Mouse (Mus musculus) kidney, adult 18-20 months (tissue): ENCODE data around the gene AU015836.
A peak's percentile ranks its signal among the peaks of the same experiment; 100 is the strongest.
"Not testable (repeated sequence)": the region's sequence is repeated elsewhere in the genome, so short reads cannot be mapped to it uniquely, and the experiment has no call there.

Experiments used
- DNase-seq: peaks from one replicate; pipeline ENCODE4 v3.0.0; 2021

AU015836 gene

DNA sequence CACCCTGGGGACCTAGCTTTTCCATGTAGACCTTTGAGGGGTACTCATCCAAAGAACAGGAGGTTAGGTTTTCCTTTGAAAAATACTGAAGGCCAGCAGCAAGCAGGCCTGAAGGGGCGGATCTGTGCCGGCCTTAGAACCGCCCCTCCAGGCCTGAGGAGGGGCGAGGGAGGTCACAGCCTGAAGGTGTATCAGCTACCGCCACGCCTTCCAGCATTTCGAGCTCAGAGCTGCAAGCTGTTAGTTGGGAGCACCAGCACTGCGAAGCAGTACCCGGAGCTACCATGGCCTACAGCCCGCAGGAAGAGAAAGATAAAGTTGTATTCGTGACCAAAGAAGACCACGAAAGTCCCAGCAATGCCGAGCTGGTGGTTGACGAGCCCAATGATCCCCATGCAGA is at the start of gene AU015836:
Gene AU015836 (plus strand): TSS at position 216 of the 400 bp plus-strand sequence.
- DNase-seq: no peak

DNA sequence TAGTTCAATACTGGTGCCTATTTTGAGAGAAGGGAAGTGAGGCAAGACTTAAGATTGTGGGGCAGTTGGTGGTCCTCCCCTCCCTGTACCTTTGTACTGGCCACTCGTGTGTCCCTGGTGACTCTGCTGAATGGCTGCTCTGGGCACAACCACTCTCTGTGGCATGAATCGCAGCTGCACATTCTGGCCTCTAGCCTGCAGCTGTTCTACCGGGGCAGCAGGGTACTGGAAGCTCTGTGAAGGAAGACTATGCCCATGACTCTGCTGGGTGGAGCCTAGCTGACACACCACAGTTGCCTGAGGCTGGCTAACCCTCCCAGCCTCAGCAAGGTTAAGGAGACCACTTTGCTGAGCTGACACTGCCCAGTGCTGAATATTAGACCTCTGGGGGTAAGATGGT is 49.4 kb upstream of the AU015836 start:
- no peak for DNase-seq

DNA sequence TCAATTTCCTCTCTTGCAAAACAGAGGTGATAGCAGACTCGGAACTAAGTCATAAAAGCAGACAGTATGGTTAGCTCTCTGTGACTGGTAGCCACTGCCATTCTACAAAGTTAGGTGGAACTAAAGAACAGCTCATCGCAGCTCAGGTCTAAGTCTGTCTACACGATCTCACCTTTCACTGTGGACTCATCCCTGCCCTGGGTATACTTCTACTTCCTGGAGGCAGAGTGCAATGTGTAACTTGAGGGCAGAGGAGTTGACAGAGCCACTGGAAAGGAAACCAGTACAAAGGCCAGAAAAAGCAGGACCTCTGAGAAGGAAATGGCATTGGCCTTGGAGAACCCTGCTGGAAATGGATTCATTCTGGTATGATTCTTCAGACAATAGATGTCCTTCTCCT is 40.1 kb upstream of the AU015836 start:
- DNase-seq: no peak

DNA sequence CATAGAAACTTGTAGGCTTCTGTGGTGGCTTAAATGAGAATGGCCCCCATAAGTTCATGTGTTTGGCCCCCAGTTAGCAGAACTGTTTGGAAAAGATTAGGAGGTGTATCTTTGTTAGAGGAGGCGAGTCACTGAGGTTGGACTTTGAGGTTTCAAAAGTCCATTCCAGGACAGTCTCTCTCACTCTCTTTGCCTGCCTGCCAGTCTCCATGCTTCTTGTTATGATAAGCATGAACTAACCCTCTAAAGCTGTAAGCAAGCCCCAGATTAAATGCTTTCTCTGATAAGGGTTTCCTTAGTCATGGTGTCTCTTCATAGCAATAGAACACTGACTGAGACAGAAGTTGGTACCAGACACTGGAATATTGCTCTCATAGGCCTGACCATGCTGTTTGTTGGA is 39.7 kb upstream of the AU015836 start:
- no peak for DNase-seq

DNA sequence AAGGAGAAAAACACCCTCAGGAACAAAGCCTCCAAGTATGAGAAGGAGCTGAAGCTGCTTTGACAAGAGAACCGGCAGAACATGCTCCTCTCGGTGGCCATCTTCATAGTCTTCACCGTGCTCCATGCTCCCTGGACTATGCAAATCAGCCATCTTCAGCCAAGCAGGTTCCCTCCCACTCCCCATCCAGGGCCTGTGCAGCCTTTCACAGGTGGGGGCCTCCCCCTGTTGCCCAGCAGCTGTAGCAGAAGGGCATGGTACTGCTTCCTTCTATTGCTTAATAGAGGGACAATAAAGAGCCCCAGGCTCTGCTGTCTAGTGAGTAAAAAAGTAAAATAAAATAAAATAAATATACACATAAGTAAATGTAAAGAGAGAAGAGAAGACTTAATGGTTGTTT is 36.8 kb upstream of the AU015836 start:
- DNase-seq: no peak

DNA sequence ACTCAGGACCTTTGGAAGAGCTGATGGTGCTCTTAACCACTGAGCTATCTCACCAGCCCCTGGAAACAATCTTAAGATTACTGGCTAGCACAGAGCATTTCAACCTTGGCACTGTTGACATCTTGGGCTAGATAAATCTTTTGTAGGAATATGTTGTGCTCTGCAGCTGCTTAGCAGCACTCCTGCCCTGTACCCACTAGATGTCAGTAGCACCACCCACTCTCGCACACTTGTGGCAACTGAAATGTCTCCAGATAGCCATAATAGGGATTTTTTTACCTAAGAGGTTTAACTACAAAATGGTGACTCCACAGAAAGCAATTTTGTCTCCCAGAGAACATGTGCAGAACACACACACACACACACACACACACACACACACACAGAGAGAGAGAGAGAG is 11.7 kb upstream of the AU015836 start:
- peak; percentile 16 for DNase-seq

DNA sequence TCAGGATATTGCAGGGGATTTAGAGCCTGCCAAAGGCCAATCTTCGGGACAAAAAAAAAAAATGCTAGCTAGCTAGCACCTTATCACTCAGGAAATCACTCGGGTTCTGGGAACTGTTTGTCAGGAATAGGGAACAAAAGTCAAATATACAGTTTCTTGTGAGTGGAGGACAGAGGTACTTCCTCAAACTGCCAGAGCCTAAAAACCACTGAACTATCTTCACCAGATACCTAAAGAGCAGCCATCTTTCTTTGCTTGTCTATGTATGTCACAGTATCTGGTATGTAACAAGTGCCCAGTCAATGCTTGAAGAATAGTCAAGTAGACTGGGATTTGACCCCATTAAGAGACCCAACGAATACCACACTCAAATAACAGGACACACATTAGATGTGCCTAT is 10.0 kb upstream of the AU015836 start:
- no peak for DNase-seq

DNA sequence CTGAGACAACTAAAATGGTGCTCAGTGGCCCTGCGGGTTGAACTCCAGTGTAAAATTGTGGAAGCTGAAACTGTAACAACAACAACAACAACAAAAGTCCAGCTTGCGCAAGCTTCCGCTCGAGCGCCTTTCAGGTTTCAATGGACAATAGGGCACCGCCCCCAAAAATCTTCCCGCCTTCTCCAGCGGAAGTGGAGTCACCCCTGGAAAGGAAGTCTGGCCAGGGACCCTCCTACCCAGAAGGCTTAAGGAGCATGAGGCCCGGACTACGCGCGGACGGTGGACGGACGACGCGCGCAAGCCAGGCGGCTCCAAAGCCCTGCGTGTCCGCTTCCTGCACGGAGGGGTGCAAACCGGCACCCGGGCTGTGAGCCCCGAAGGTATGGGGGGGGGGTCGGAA is 11.9 kb downstream of the AU015836 start:
- DNase-seq: no peak

DNA sequence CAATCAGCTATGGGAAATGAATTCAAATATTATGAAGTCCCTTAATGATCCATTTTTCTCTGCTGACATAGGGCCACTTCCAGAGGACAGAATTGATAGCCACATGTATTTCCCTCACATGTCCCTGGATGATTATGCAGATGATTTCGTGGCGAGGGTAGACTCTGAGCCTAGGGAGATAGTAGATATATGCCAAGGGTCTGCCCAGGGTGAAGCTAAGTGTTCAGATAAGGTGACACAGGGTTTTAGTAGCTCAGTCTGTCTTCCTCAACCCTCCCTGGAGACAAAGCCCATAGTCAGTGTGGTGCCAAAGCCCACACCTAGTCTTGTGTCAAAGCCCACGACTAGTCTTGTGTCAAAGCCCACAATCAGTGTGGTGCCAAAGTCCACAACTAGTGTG is 13.7 kb downstream of the AU015836 start:
- no peak for DNase-seq

DNA sequence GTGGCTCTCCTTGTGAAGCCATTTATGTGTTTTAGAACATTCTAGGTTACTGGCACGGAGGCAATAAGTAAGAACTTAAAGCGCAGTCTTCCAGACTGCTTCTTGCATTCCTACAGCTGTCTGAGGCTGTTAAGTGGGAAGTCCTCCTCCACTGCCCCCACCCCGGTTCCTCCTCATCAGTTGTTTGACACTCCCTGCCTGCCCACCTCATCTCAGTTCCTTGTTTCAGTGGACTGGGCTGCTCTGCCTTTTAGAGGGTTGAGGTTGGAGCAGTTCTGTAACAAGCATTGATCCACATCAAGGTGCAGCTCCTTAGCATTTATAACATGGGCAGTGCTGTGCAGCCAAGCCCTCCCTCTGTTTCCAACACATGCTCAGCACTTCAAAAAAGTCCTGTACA is 16.6 kb downstream of the AU015836 start:
- not testable (repeated sequence) for DNase-seq

DNA sequence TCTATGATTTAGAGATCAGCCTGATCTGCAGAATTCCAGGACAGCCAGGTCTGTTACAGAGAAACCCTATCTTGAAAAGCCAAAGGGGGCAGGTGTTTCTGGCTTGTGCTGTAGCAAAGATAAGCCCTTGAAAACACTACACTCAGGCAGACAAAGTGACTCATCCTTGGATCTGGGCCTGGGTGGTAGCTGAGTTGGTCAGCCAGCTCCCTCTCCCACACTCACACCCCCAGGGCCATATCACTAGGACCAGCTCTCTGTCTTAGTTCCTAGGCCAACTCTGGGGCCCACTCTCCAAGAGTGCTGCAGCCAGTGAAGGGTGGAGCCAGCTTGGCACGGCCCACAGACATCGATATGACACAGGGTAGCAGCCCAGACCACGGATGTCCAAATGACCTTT is 38.5 kb downstream of the AU015836 start:
- DNase-seq: no peak

DNA sequence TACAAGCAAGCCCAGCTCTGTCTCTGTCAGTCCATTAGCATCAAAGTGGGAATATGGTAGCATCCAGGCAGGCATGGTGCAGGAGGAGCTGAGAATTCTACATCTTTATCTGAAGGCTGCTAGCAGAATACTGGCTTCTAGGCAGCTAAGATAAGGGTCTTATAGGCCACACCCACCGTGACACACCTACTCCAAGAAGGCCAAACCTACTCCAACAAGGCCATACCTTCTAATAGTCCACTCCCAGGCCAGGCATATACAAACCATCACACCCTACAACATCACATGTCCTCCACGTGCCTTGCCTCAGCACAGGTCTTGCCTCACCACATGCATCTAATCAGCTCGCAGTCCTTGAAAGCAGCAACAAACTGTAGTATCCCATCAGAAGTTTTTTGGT is 41.0 kb downstream of the AU015836 start:
- no peak for DNase-seq

DNA sequence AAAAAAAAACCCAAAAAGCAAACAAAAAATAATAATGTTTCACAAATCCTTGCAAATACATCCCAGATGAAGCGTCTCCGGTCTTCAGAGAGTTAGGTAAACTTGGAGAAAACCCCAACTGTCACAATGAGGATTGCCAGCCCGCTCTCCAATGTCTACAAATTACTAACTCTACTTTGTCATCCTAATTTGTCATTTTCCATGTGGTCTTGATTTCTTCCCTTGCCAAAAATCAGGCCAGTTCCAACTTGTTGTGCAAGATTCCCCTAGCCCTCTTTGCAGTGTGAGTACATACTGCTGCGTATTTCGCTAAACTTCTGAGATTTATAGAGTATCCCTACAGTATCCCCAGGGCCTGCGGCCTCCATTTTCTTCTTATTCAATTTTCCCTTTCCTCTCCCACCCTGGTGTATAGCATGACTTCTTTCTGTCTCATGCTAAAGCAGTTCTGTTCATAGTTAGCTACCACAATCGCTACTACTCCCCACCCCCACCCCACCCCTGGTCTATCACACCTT is 43.3 kb downstream of the AU015836 start:
- DNase-seq: no peak

DNA sequence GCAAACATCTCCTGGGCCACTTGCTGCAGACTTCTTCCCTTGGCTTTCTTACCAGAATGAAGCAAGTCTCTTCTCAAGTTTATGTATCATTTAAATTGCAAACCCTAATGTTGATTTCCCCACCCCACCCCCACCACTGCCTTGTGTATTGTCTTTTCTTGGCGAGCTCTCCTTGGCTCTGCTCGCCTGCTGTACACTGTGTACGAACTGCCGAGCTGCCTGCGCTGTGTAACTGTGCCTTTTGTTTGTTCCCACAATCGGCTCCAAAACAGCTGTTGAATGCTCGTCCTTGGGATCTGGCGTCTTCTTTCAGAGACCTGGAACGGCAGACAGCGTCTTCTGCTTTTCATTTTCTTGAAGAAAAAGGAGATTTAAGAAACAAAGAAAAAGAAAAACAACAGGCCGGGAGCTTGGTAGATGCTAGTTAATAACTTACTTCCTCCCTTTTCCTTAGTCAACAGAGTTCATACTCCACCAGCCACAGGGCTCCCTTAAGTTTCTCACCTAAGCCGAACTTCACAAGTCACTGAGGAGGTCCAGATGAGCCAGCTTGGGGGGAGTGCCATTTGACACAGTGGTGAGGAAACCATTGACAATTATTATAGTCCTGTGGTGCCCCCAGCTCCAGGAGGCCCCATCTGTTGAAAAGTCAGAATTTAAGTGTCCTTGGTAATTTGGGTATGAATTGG is 44.2 kb downstream of the AU015836 start:
- peak; percentile 49 for DNase-seq

DNA sequence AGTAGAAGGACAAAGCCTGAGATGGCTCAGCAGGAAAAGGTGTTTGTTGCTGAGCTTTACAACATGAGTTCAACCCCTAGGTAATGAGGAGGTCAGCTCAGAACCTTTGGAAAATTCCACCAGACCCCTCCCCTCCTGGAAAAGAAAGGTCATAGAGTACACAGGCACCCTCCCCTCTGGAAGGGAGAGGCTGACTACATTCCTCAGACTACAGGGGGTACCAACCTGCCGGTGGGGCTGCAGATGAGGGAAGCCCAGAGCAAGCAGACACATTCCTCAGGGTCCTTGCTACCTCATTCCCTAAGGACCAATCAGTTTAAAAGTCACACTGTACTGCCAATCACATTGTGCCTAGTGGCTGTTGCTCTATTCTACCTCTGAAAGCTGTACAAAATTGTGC is 48.4 kb downstream of the AU015836 start:
- no peak for DNase-seq

DNA sequence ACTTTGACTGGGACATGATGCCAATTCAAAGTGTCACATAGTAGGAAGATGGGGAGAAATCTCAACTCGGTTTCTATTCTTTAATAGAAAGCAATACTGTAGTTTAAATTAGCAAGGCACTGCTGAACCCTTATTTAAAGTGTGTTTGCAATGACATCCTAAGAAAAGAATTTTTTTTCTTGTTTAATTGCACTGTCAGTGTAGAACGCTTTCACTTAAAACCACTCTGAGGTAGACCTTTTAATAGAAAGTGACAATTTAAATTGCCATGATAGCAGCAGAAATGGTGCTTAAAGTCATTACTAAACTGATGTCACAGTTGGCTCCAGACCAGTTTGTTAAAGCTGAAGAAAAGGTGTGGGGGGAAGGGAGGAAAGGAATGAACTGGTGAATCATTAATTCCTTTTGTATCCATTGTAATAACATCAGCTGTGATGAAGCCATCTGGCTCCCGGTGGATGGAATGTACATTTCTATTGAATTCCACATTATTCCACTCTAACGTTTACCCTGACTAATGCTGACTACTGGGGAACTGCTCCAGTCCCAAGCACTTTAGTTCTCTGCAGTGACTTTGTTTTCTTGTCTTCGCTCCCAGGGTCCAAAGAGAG is 53.9 kb downstream of the AU015836 start:
- DNase-seq: peak; percentile 17
